Mouse (Mus musculus): ENCODE measurements around the gene Fmo5. TPM values are rescaled to one million over a fixed set of nuclear protein-coding genes. Genes with fewer than 3 reads are reported as not detected.

The Fmo5 gene
- total RNA-seq (2021): 1 to 10 TPM; 1.2 to 1.3 TPM

DNA sequence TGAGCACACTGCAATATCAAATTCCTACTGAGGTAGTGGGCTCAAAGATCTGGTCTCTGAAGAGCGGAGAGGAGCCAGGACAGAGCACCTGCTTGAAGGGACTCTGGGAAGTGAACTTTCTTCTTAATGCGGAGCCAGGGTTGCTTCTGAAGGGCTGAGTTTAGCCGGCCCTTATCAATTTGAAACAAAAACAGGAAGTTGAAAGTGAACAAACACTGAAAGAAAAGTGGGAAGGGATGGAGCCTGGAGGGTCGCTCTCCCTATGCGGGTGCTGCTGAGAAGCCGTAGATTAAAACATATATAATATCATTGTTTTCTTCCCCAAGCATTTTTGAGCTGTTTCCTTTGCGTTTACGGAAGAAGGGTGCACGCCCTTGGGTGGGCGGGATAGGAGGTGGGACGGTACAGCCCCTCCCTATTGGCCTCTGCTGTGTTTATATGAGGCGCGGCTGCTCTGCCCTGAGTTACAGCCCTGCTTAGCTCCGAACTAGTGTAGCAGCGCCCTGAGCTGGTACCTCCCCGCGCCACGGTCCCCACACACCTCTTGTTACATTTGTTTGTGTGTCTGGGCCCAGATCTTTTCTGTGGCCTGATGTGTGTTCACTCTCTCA is at the start of gene Fmo5:
TSS of gene Fmo5 (plus strand) at position 414 of the 611 bp plus-strand sequence.
- DNase-seq: peak; percentile 10
- intact Hi-C loops (cut with DNase I): no loop called here

DNA sequence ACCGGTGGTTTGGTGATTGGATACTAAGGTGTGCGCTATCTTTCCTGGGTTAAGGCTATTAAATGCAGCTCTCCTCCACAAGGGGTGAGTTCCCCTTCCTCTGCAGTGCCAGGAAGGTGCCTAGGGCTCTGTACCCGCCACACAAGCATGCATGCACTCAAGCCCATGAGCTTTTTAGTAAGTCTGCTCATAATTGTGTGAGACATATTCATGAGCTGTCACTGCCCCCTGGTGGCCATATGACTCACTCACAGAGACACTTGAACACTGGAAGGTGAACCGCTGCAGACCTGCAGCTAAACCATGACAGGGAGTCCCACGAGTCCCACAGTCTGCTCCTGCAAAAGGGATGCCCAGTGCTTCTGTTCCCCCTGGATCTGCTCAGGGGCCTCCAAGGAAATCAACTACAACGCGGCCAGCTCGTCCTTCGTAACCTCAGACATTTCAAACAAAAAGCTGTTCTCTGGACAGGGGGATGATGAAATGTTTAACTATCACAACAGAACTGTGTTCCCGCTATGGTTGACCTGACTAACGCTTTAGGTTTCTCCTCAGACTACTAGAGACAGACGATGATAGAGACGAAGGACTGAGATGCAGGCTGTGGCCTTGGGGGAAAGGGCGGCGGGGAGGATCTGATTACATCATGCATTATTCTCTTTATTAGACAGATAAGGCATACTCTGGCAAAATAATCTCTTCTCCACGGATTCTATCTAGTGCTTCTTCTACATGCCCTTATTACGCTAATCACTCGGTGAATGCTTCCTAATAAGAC is 43.0 kb upstream of the Fmo5 start:
- intact Hi-C loops (cut with DNase I): loop anchor here (5.0 to 10.0 kb wide), 3 partner anchors 231 to 648 kb away; no protein-coding TSS in a partner anchor
- DNase-seq: peak; percentile 88

DNA sequence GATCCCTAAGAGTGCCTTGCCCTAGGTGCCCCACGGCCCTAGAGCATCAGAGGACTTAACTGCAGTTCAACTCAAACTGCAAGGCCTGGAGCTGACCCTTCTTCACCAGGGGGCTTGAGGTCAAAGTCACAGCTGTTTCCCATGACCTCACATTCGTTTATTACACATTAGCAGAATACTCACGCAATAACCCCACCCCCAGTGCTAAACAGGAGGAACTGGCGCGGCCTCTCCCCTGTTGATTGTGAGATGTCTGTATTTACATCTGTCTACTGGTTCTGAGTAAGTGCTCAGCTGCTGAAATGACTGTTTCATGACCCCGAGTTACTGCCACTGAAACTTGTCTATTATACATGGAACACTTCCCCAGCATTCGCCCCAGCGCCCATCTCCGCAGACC is 40.9 kb upstream of the Fmo5 start:
- DNase-seq: no peak
- intact Hi-C loops (cut with DNase I): loop anchor here (5.0 to 10.0 kb wide), 3 partner anchors 233 to 650 kb away; no protein-coding TSS in a partner anchor

DNA sequence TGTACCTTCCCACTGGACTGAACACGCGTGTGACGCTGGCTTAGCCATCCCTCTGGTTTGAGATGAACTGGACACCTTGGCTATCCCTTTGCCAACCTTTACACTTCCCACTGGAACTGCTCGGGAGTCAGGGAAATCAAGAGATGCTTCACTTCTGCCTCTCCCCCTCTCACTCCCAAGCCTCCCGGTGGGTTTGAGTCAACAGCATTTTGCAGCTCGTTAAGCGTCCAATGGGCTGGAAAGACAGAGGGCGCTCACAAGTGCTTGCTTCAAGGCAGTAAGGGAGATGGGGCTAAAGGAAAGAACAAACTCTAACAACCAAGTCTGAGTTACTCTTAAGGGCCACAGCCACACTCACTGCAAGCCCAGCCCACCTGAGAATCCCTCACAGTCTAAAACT is 37.9 kb upstream of the Fmo5 start:
- intact Hi-C loops (cut with DNase I): no loop called here
- DNase-seq: no peak

DNA sequence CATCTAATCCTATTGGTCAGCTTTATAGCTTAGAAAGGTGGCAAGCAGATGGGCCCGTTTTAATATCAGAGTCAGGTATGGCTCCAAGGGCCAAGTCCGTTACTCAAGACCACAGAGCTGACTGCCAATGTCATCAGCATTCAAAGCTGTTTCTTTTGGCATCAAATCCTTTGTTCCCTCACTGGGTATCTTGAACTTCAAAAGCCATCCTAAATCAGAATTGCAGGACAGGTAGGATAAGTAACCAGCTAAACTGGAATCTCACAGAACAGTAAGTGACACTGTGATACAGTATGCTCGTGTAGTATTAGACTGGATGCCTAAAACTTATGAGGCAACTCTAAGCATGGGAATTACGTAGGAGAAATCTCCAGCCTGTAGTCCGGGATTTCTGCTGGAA is 35.5 kb upstream of the Fmo5 start:
- intact Hi-C loops (cut with DNase I): no loop called here

DNA sequence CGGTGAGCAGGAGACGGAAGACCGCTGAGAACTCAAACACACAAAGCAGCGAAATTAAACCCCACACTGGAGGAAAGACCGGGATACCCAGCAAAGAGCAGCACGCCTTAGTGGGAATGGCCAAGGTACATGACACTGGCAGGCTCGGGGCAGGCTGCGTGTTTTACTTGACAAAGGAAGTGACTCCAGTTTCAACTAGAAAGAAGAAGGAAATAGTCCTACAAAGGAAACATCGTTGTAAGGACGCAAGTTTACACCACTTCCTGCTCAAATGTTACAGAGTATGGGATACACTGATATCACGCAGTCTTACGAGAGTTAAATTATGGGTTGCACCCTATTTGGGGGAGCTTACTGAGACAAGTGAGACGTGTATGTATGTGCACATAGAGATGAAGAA is 34.5 kb upstream of the Fmo5 start:
- DNase-seq: no peak
- intact Hi-C loops (cut with DNase I): no loop called here

More for the DNA sequence above, 35.5 kb upstream of the Fmo5 start:
- no peak for DNase-seq

DNA sequence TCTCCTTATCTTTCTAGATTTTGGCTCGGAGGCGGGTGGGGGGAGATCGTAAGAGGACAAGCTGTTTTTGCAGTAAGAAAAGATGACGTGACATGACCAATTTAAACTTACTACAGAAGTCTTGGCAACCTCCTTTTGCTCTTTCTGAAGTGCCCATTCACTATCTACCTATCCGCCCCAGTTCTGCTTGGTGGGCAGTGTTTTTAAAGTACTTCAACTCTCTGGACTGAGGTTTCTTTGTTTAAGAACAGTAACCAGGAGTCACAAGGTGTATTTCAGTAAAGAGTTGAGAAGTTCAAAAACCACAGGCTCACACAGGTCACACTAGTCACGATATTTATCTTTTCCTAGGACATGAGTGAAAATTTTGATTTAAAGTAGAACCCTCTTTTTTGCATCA is 33.5 kb upstream of the Fmo5 start:
- no peak for DNase-seq
- intact Hi-C loops (cut with DNase I): no loop called here

DNA sequence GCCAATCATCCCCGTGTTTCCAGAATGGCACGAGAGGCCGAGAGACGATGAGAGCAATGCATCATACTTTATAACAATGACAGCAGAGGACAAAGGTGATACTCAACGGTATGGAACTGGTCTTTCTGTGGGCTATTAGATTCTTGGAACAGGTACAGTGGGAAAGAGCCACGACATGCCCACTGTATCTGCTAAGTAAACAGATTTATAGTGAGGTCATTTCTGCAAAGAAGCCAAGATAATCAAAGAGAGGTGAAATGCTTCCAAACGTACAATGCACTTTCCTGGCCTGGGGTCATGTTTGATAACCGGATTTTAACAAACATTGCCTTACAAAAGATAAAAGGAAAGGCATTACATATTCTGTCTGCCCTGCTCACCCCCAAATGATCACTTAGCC is 31.8 kb upstream of the Fmo5 start:
- intact Hi-C loops (cut with DNase I): no loop called here
- no peak for DNase-seq

DNA sequence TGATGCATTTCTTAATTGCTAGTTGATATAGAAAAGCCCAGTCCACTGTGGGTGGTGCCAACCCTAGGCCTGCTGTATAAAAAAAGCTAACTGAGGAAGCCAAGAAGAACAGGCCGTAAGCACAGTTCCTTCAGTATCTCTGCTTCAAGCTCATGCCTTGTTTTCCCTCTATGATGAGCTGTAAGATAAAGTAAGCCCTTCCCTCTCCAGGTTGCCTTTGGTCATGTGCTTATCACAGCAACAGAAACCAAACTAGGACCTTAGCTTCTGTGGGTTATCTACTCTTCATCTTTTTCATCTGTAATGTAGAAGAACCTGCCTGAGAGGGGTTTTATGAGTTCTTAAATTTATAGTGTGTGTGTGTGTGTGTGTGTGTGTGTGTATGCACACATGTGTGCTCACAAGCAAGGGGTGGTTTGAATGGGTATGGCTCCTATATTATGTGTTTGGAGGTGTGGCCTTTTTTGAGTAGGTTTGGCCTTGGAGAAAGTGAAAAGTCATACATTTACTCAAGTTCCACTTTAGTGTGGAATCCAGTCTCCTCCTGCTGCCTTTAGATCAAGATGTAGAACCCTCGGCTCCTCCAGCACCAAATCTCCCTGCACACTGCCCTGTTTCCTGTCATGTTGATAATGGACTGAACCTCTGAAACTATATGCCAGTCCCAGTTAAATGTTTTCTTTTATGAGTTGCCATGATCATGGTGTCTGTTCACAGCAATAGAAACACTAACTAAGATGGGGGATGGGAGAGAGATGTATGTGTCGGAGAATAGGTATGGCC is 28.4 kb upstream of the Fmo5 start:
- intact Hi-C loops (cut with DNase I): no loop called here
- DNase-seq: no peak

DNA sequence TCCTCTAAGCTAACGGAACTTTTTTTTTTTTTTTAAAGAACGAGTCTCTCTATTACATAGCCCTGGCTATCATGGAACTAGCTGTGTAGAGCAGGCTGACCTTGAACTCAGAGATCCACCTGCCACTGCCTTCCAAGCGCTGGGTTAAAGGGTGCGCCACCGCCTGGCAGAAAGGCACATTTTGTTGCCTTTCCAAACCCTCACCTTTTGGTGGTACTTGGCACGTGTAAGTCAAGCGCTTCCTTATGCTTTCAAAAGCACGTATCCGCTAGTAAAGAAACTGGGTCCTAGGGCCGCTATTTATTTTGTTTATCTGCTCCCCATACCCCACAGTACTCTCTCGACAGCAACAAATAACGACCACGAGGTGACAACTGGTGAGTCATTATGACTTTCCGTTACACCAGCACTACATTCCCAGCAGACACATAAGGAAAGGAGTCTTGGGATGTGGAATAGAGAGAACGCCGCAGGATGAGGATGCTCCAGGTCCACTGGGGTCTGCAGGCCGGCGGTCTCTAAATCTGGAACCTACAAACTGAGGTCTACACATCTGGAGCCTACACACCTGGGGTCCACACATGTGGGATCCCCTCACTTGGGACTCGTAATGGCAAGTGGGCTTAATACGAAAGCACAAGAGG is 19.3 kb upstream of the Fmo5 start:
- intact Hi-C loops (cut with DNase I): loop anchor here (5.0 kb wide), 1 partner anchor 48 kb away; the partner anchor contains the start of gene Prkab2
- DNase-seq: peak; percentile 19

DNA sequence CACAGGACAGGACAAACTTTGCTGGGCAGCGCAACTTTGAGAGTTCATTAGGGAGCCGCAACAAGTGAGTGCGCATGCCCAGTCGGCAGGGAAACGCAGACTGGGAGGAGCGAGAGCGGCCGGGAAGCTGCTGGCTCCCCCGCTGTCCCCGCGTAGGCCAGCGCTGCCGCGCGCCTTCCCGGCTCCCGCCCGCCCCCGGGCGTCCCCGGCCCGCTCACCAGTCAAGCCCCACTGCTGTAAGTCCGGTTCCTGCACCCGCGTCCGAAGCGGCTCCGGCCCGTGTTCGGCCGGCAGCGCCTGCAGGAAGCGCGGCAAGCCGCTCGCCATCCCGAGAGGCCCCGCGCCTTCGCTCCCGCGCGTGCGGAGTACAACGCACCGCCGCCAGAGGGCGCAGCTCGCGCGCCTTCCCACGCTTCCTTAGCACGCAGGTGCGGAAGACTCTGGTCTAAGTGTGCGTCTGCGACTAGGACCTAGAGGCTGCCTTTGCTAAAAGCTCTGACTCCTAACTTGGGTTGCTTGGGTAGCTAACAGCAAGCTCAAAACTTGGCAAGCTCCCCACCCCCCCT is 18.7 kb upstream of the Fmo5 start, which contains the start of gene Chd1l:
TSS of gene Chd1l (minus strand) at position 359 of the 566 bp plus-strand sequence.
- peak; percentile 91 for DNase-seq
- intact Hi-C loops (cut with DNase I): loop anchor here (5.0 kb wide), 1 partner anchor 47 kb away; the partner anchor contains the start of gene Prkab2

DNA sequence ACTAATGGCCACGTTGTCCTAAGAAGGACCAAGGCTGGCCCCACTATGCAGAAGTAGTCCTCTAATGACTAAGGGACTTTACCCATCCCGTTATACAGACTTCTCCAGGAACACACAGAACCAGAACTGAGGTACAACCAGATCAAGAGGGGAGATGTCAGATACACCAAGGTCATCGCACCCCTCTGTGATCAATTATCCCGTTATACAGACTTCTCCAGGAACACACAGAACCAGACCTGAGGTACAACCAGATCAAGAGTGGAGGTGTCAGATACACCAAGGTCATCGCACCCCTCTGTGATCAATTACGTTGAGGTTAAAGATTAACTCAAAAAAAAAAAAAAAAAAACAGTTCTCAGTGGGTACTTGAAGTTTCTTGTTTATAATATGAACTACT is 17.6 kb upstream of the Fmo5 start:
- intact Hi-C loops (cut with DNase I): no loop called here
- DNase-seq: no peak

DNA sequence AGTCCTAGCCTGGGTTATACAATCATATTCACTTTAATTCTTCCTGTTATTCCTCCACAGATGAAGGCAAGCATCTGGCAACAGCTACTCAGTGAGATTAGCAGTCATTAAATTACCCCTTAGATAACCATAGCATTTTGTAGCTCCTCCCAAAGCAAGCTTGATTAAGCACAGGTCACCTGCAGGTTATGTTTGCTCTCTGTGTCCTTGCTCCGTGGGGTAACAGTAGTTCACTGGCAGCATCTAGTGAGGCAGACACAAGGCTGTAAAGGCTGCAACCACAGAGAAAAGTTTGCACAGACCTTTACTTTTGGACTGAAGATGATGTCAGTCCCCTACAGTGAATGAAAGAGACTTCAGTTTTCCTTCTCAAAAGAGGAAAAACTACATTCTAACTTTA is 13.4 kb upstream of the Fmo5 start:
- intact Hi-C loops (cut with DNase I): no loop called here

DNA sequence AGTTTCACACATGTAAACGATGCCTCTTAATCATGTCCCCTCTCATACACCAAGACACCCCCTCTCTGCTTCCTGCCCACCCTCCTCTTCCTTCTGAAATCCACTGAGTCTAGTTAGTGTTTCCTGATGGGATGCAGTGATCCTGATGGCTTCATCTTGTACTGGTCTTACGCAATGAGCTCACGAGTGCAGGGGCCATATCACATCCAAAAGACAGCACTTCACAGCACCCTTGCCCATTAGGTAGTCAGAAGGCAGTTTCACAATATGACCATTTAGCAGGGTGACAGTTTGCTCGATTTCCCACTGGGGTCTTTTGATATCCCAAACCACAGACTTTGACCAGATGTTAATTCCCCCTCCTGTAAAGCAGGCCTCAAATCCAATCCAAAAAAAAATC is 12.7 kb upstream of the Fmo5 start:
- intact Hi-C loops (cut with DNase I): no loop called here
- no peak for DNase-seq

More for the DNA sequence above, 13.4 kb upstream of the Fmo5 start:
- no peak for DNase-seq

DNA sequence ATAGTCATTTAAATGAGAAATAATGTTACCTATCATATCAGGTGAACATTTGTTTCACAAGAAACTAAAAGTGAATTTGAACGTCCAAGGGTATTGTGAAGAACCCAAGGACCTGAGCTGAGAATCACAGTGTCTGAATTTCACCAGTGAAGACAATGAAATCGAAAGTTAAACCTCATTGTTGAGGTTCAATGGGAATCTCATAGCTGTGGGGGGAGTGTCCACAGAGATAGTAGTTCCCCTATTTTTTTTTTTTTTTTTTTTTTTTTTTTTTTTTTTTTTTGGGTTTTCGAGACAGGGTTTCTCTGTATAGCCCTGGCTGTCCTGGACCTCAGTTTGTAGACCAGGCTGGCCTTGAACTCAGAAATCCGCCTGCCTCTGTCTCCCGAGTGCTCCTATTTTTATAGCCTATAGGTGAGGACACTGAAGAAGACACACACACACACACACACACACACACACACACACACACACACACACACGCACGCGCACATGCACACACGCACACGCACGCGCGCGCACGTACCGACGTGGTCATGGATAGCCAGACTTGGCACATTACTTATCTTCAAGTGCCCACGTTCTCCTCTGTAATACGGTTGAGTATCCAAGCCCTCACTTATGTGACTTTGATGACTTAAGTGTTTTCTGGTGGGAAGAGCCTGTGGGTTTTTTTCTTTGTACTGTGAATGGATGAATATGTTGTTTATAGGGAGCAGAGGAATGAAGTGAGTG is 11.3 kb upstream of the Fmo5 start:
- DNase-seq: no peak
- intact Hi-C loops (cut with DNase I): no loop called here

DNA sequence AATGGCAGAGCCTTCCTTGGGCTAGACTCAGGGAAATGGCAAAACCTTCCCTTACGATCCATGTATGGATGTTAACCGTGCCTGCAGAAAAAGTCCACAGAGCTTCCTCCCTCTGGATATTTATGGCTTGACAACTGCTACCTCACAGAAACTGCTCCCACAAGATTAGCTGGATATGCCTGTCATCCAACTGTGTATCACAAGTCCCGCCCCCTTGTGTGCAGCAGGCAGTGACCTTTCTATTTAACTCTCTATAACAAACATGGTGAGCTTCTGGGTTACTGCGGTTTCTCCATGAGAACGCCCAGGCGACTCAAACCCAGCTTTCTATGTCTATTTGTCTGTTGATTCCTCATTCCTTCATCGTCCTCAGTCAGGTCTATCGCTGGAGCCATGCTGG is 10.7 kb upstream of the Fmo5 start:
- no peak for DNase-seq
- intact Hi-C loops (cut with DNase I): no loop called here

DNA sequence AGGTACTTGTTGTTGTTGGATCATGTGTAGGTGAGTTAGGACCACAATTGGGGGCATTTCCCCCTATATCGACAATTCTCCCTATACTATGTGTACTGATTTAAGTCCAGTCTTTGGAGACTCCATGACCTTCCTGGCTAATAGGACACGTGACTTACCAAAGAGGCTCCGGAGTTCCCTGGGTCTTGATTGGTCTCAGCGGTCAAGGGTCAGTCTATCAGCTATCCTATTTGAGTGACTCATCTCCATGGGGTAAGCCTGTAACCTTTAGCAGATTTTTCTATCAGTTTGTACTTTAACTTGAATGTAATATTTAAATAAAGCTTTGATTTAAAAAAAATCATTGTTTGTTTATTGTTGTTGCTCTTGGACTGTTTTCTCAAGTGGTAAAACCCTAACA is 7.9 kb upstream of the Fmo5 start:
- intact Hi-C loops (cut with DNase I): no loop called here
- DNase-seq: no peak

DNA sequence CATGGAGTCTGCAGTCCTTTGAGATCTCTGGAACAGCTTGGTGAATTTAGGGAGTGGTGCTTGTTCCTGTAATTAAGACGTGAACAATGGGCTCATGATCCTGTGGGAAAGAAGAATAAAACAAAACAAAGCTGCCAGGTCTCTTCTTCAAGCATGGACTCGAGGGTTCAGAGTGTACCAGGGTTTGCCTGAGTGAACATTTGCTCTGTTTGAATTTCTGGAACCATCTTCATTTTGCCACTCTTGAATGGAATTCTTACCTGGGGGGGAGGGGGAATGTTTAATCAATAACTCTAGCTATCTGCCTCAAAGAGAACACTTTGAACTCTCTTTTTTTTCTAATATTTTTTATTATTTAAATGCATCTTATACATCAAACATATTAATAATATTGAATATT is 4.0 kb upstream of the Fmo5 start:
- intact Hi-C loops (cut with DNase I): no loop called here

DNA sequence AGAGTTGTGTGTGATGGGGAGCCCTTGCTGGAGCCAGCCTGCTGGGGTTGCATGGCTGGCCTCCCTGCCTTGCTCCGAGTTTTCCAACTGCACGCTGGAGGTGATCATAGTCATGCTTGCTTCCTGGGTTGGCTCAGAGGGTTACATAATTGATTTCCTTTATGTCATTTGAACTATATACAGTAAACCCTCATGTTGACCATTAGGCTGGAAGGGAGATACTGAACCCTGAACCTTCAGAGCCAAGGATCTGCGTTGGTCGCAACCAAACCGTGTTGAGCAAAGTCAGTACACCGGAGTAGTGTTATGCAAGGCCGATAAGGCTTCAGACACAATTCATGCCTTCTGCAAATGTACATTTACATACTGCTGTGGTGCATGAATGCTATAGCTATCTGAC is 711 bp upstream of the Fmo5 start:
- intact Hi-C loops (cut with DNase I): no loop called here
- DNase-seq: no peak

More for the DNA sequence above, 4.0 kb upstream of the Fmo5 start:
- no peak for DNase-seq

DNA sequence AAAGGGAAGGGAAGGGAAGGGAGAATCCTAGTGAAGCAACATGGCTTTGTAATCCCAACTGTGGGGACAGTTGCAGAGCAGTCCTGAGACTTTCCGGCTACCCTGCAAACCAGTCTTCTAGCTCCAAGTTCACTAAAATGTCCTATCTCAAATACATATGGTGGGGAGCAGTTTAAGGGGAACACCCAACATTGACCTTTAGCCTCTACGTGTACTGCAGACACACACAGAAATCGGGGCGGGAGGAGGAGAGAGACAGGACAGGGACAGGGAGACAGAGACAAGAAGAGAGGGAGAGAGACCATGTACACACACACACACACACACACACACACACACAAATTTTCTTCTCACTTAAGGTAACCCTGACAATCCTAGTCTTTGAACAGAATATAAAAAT is 1.3 kb downstream of the Fmo5 start:
- no peak for DNase-seq
- intact Hi-C loops (cut with DNase I): no loop called here

Data from left cerebral cortex, postnatal 4 days (tissue).